Mouse (Mus musculus): Measurements from ENCODE around the gene Ppa1. TPM values are rescaled to one million over a fixed set of nuclear protein-coding genes. Genes with fewer than 3 reads are reported as not detected.

Gene Ppa1
- polyA plus RNA-seq, 1 experiment from 2014 or later: 213 TPM

DNA sequence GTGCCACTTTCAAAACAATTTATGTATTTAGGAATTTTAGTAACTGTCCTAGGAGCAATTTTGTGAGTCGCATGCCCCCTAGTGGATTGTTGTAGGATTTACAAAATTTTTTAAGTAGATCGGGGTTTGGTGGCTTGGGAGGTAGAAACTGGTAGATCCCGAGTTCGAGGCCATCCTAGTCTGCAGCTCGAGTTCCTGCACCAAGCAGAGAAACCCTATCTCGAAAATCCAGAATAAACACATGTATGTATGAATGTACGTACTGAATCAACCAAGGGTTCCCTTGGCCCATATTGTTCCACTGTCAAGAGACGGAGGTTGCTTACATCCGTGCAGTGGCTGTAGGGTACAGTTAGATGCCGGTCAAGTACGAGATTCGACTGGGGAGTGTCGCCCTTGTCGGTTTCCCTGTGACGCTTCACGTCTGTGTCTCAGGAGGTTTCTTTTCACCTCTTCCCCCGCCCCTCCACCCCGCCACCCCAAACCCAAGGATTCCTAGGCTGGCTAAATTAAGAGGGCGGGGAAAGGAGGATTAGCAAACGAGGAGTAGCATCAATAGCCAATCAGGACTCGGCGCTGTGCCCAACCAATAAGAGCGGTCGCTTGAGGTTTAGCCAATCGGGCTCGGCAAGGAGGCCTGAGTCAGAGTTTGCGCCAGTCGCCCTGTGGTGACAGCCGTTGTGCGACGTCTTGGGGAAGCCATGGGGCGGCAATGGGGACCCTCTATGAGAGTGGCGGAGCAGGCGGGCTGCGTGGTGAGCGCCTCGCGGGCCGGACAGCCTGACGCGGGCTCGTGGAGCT, 46.7 kb downstream of the Ppa1 start, which contains the start of gene Tysnd1:
TSS of gene Tysnd1 (plus strand) at position 645 of the 801 bp plus-strand sequence.
- peak; percentile 57 for TF ChIP-seq CTCF (IDR thresholded peaks at IDR 0.05; ENCODE audit: low read depth)
- H3K36me3 ChIP-seq (ENCODE audit: insufficient read depth): peaks cover 50% of the 10 kb centered on the region
- no peak within 1 kb of the TSS for H3K27ac ChIP-seq (ENCODE audit: low read depth)

DNA sequence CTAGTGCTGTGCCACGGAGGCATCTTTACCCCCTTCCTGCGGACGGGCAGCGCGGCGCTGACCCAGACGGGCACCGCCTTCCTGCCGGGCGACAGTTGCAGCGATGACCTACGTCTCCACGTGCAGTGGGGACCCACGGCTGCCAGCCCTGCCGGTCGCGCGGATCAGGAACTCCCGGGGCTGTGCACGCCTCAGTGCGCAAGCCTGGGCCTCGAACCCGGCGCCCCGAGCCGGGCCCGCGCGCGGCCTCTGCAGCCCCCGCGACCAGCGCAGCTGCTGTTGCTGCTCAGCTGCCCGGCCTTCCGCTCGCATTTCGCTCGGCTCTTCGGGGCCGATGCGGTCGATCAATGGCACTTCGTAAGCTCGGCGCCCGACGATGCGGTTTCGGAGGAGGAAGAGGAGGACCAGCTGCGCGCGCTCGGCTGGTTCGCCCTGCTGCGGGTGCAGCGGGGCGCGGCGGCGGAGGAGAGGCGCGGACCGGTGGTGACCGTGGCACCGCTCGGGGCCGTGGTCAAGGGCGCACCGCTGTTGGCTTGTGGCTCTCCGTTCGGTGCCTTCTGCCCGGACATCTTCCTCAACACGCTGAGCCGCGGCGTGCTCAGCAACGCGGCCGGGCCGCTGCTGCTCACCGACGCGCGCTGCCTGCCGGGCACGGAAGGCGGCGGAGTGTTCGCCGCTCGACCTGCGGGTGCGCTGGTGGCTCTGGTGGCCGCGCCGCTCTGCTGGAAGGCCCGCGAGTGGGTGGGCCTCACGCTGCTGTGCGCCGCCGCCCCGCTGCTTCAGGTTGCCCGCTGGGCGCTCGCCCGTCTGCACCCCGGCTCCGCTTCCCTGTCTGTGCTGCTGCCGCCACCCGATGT, 47.6 kb downstream of the Ppa1 start:
- Histone ChIP-seq H3K36me3 (ENCODE audit: insufficient read depth) (peaks cover 42% of the 10 kb centered on the region), H3K4me1 (ENCODE audit: insufficient read depth) (peaks cover 10% of the 10 kb centered on the region), H3K9ac (peak overlapping the region; percentile 73), H3K4me2 (peak overlapping the region; percentile 99), H3K27ac (ENCODE audit: low read depth) (no peak overlapping the region), H3K9me3 (ENCODE audit: low read depth, low read length) (no peaks in the 10 kb centered on the region), H3K27me3 (ENCODE audit: insufficient read depth, low read length) (no peaks in the 10 kb centered on the region), H3K4me3 (ENCODE audit: low read depth, low read length) (peak overlapping the region; percentile 98)
- ATAC-seq (ENCODE audit: insufficient read depth): peak; percentile 0
- WGBS: under 1% methylated on average over 110 of the region's 111 CpGs
- TF ChIP-seq CTCF (IDR thresholded peaks at IDR 0.05; ENCODE audit: low read depth): no peak
- peak; percentile 34 for DNase-seq

More for the DNA sequence above, 46.7 kb downstream of the Ppa1 start, which contains the start of gene Tysnd1:
- Histone ChIP-seq H3K4me1 (ENCODE audit: insufficient read depth) (peaks cover 10% of the 10 kb centered on the region), H3K4me2 (peak within 1 kb of the TSS; percentile 99), H3K4me3 (ENCODE audit: low read depth, low read length) (peak within 1 kb of the TSS; percentile 98), H3K27me3 (ENCODE audit: insufficient read depth, low read length) (no peaks in the 10 kb centered on the region), H3K9ac (peak within 1 kb of the TSS; percentile 73), H3K9me3 (ENCODE audit: low read depth, low read length) (no peaks in the 10 kb centered on the region)
- DNase-seq (peak; percentile 99), ATAC-seq (ENCODE audit: insufficient read depth) (peak; percentile 97)
- 1% methylated on average over 42 of the region's 42 CpGs for WGBS

DNA sequence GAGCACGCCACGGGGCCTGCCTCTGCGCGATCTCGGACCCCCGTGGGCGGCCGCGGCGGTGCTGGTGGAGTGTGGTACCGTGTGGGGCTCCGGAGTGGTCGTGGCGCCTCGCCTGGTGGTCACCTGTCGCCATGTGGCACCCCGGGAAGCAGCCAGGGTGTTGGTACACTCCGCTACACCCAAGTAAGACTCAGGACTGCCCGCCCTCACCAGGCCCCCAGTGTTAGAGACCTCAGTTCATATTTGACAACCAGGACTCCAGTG, 48.1 kb downstream of the Ppa1 start:
- Histone ChIP-seq H3K4me3 (ENCODE audit: low read depth, low read length) (peak overlapping the region; percentile 98), H3K9ac (peak overlapping the region; percentile 73), H3K27ac (ENCODE audit: low read depth) (no peak overlapping the region), H3K27me3 (ENCODE audit: insufficient read depth, low read length) (no peaks in the 10 kb centered on the region), H3K4me2 (peak overlapping the region; percentile 99), H3K9me3 (ENCODE audit: low read depth, low read length) (no peaks in the 10 kb centered on the region), H3K36me3 (ENCODE audit: insufficient read depth) (peaks cover 36% of the 10 kb centered on the region), H3K4me1 (ENCODE audit: insufficient read depth) (peaks cover 10% of the 10 kb centered on the region)
- no peak for TF ChIP-seq CTCF (IDR thresholded peaks at IDR 0.05; ENCODE audit: low read depth)
- DNase-seq: no peak
- WGBS: 7% methylated on average over 19 of the region's 19 CpGs
- no peak for ATAC-seq (ENCODE audit: insufficient read depth)

DNA sequence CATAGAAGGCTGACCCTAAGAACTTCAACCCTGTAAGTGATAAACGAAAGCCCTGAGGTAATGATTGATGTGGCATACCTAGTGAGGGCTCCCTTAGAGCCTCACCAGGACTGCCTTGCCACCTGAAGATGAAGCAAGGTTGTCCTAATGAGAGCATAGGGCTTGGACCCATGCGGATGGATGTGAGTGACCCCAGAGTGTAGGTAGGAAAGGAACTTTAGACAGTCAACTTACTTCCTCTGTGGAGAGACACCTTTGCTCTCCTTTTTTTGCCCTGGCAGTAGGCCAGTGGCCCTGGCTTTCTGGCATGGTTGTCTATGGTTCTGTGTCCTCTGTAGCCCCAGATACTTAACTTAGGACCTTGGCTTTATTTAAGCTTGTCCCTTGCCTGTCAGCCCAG, 48.7 kb downstream of the Ppa1 start:
- H3K4me1 ChIP-seq (ENCODE audit: insufficient read depth): peaks cover 10% of the 10 kb centered on the region
- no peak for TF ChIP-seq CTCF (IDR thresholded peaks at IDR 0.05; ENCODE audit: low read depth)
- no peaks in the 10 kb centered on the region for H3K9me3 ChIP-seq (ENCODE audit: low read depth, low read length)
- peak overlapping the region; percentile 98 for H3K4me3 ChIP-seq (ENCODE audit: low read depth, low read length)
- H3K36me3 ChIP-seq (ENCODE audit: insufficient read depth): peaks cover 35% of the 10 kb centered on the region
- peak overlapping the region; percentile 73; the same call in 1 of the 2 replicates for H3K9ac ChIP-seq
- ATAC-seq (ENCODE audit: insufficient read depth): no peak
- H3K27ac ChIP-seq (ENCODE audit: low read depth): no peak overlapping the region
- no peaks in the 10 kb centered on the region for H3K27me3 ChIP-seq (ENCODE audit: insufficient read depth, low read length)
- WGBS: 80% methylated on average over 2 of the region's 2 CpGs
- no peak for DNase-seq
- peak overlapping the region; percentile 99 for H3K4me2 ChIP-seq

DNA sequence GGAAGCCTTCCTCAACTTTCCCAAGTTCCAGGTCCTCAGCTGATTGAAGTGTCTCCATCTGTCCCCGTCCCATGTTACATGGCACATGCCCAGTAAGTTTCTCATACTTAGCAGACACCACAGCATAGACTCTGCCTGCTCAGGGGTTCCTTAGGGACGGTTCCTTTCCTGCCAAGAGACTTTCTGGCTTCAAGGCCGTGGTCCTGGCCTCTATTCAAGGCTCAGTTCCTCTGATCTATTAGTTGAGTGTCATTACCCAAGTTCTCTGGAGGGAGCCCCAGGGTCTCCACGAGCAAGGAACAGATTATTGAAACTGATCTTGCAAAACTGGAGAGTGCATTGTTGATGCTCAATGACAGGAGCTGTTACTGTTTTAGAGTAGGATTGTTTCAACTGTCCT, 56.3 kb downstream of the Ppa1 start:
- Histone ChIP-seq H3K27me3 (ENCODE audit: insufficient read depth, low read length) (no peaks in the 10 kb centered on the region), H3K9ac (no peak overlapping the region), H3K36me3 (ENCODE audit: insufficient read depth) (peaks cover 16% of the 10 kb centered on the region), H3K4me3 (ENCODE audit: low read depth, low read length) (no peak overlapping the region), H3K4me2 (no peak overlapping the region), H3K27ac (ENCODE audit: low read depth) (no peak overlapping the region), H3K4me1 (ENCODE audit: insufficient read depth) (no peaks in the 10 kb centered on the region), H3K9me3 (ENCODE audit: low read depth, low read length) (no peaks in the 10 kb centered on the region)
- TF ChIP-seq CTCF (IDR thresholded peaks at IDR 0.05; ENCODE audit: low read depth): no peak
- DNase-seq: no peak
- ATAC-seq (ENCODE audit: insufficient read depth): no peak
- 72% methylated on average over 4 of the region's 4 CpGs for WGBS

DNA sequence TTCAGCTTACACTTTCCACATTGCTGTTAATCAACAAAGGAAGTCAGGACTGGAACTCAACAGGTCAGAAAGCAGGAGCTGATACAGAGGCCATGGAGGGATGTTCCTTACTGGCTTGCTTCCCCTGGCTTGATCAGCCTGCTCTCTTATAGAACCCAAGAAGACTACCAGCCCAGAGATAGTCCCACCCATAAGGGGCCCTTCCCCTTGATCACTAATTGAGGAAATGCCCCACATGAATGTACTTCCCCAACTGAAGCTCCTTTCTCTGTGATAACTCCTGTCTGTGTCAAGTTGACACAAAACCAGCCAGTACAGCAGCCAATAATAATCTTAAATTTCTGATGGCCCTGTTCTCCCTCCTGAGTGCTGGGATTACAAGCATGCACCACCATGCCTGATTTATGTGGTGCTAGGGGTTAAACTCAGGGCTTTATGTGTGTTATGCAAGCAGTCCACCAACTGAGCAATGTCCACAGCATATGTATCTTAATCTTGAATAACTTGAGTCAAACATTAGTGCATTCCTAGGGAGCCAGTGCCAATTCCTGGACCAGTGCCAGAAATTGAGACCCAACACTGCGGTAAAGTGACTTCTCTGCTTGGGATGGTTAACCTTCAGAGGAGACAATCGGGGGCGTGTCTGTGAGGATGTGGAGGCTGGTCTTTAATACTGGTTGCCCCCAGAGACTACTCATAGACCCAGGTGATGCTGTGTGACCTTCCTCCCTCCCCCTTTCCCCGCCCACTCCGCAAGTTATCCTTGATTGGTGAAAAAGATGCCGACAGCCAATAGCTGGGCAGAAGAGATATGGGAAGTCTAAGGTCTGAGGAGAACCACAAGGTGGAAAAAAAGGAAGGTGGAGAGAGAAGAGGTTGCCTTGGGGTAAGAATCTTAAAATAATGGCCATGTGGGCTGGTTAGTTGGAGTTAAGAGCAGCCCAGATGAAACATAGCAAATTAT, 58.3 kb downstream of the Ppa1 start:
- H3K27me3 ChIP-seq (ENCODE audit: insufficient read depth, low read length): no peaks in the 10 kb centered on the region
- no peaks in the 10 kb centered on the region for H3K9me3 ChIP-seq (ENCODE audit: low read depth, low read length)
- no peak for ATAC-seq (ENCODE audit: insufficient read depth)
- no peak overlapping the region for H3K9ac ChIP-seq
- no peak overlapping the region for H3K4me2 ChIP-seq
- TF ChIP-seq CTCF (IDR thresholded peaks at IDR 0.05; ENCODE audit: low read depth): no peak
- H3K4me3 ChIP-seq (ENCODE audit: low read depth, low read length): no peak overlapping the region
- peak; percentile 49 for DNase-seq
- no peak overlapping the region for H3K27ac ChIP-seq (ENCODE audit: low read depth)
- H3K4me1 ChIP-seq (ENCODE audit: insufficient read depth): no peaks in the 10 kb centered on the region
- H3K36me3 ChIP-seq (ENCODE audit: insufficient read depth): peaks cover 15% of the 10 kb centered on the region
- 63% methylated on average over 6 of the region's 6 CpGs for WGBS
